Mouse (Mus musculus): ENCODE measurements around the gene Ttc28.

DNA sequence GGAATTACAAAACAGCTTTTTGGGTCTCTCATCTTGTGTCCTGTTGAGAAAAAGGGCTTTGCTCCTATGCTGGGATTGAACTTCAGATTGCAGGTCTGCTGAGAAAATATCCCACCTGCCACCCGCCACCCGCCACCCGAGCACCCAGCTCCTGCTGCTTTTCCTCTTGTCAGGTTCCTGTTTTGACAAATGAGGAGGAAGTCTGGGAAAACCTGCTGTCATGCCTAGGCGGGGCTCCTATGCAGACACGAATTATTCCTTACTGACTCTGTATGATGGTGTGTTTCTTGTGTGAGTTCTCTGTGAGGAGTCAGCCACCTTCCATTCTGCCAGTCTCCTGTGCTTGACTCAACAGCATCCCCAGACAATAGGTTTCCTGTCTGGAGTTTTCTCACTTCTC is 19.2 kb upstream of the Ttc28 start:
- TF ChIP-seq SIN3A (IDR thresholded peaks at IDR 0.05; ENCODE audit: low read length) (no peak), MYC (IDR thresholded peaks at IDR 0.05; ENCODE audit: low read depth, low read length) (no peak), ZKSCAN1 (IDR thresholded peaks at IDR 0.05; ENCODE audit: low read depth, low read length) (no peak), CTCF (IDR thresholded peaks at IDR 0.05 in 2 of 3, conservative IDR thresholded peaks at IDR 0.05 in 1 of 3; ENCODE audit: control insufficient read depth in 1 of 3, insufficient read depth in 1 of 3, low read depth in 2 of 3, low read length in 3 of 3, poor library complexity in 1 of 3, severe bottlenecking in 1 of 3) (no peak), EP300 (IDR thresholded peaks at IDR 0.05; ENCODE audit: low read depth in 1 of 2, low read length in 2 of 2) (no peak), GABPA (IDR thresholded peaks at IDR 0.05; ENCODE audit: low read depth, low read length) (no peak), MXI1 (IDR thresholded peaks at IDR 0.05; ENCODE audit: low read depth, low read length) (no peak), POLR2A (IDR thresholded peaks at IDR 0.05; ENCODE audit: control insufficient read depth in 1 of 2, insufficient read depth in 1 of 2, low read depth in 1 of 2, low read length in 2 of 2, poor library complexity in 1 of 2) (no peak), MAX (IDR thresholded peaks at IDR 0.05; ENCODE audit: low read length) (no peak), MAFK (IDR thresholded peaks at IDR 0.05; ENCODE audit: borderline replicate concordance, low read depth, low read length) (no peak), TCF12 (IDR thresholded peaks at IDR 0.05; ENCODE audit: low read depth, low read length) (no peak)

Data from MEL (cell line).